ENCODE assay signal across 18 mouse cellular contexts in the genomic region with DNA sequence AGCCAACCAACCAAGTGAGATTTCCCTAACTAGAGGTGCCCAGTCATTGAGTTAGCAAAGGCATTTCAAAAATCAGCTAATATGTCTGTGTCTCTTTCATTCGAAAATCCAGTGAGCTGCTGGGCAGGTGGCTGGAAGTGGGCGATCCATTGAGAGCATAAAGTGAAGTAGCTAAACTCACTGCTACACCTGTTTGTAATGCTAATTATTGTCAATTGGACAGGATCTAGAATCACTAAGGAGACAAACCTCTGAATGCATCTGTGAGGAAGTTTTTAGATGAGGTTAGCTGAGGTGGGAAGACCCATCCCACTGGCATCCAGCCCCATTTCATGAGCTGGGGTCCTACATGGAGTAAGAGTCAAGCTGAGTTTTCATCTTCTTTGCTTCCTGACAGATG.
"Had no signal": no experiment of that assay in that cellular context is flagged by ENCODE, and none has a peak within 500 bp of the region (broad histone marks: within the 10 kb centered on the region; RNA-seq: fewer than 3 reads in every experiment).

No protein-coding gene starts in this region.

- H3K27me3 ChIP-seq: midbrain, embryonic 12.5 days; neural tube, embryonic 13.5 days; neural tube, embryonic 15.5 days had no signal

- H3K4me3 ChIP-seq: midbrain, embryonic 10.5 days; midbrain, embryonic 12.5 days; myocyte; neural tube, embryonic 13.5 days; neural tube, embryonic 15.5 days had no signal

- DNase-seq: lung, adult 18-20 months; lung, embryonic 14.5 days; lung, postnatal 10 days; lung, postnatal 4 days; midbrain, embryonic 14.5 days; retina, postnatal 1 day; right cerebral cortex, adult 18-20 months; right cerebral cortex, postnatal 14 days; spleen, adult 18-20 months; thymus, adult 18-20 months; thymus, postnatal 14 days; thymus, postnatal 36 days had no signal

- H3K4me1 ChIP-seq: midbrain, embryonic 10.5 days; midbrain, embryonic 12.5 days; neural tube, embryonic 13.5 days; neural tube, embryonic 15.5 days had no signal

- H3K27ac ChIP-seq: liver, embryonic 14.5 days; midbrain, embryonic 10.5 days; midbrain, embryonic 12.5 days; neural tube, embryonic 13.5 days; neural tube, embryonic 15.5 days had no signal

- H3K36me3 ChIP-seq: midbrain, embryonic 10.5 days; midbrain, embryonic 12.5 days; neural tube, embryonic 13.5 days; neural tube, embryonic 15.5 days had no signal
